Mouse (Mus musculus) heart, postnatal 25 days (tissue): ENCODE measurements around the gene Hist2h3c1. TPM values are rescaled to one million over a fixed set of nuclear protein-coding genes. Genes with fewer than 3 reads are reported as not detected.
A peak's percentile ranks its signal among the peaks of the same experiment; 100 is the strongest.
"Not testable (repeated sequence)": the region's sequence is repeated elsewhere in the genome, so short reads cannot be mapped to it uniquely, and the experiment has no call there.

ENCODE experiments used
- DNase-seq: peaks from one replicate; pipeline ENCODE4 v3.0.0; 2022; ENCODE audit warnings: low spot score
- intact Hi-C: fragments of 180-260 bp; cut with DNase I; formaldehyde crosslinking; loops from one replicate; pipeline ENCODE4 v1.15.1; 2025
- total RNA-seq, 2 experiments: library from RNA; stranded (reverse); gene quantifications; 2 replicates each; pipeline ENCODE4 v1.2.3; 2021

Hist2h3c1 gene
- total RNA-seq, 2 experiments from 2014 or later = not detected

GRCm38 (mm10) chr3:96249034-96249345 is 2.5 kb downstream of the Hist2h3c1 start:
- no peak for DNase-seq
- intact Hi-C loops = no loop called here

DNA sequence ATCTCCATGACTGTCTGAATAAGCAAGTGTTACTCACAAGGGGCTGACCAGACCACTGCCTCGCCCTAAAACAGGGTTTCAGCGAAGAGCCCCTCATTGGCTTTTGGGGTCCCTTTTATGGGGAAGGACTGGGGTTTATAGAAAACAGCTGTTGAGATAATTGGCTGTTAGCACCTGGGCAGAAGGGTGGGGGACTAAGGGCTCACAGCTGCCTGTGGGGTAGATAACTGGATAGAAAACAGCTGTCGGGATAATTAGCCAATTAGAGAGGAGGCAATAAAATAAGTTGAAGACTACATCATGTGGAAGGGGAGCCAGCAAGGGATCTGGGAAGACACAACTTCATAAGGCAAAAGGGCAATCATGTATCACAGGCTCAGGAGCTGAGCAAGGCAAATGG is 4.4 kb downstream of the Hist2h3c1 start:
- intact Hi-C loops = no loop called here
- DNase-seq = no peak

DNA sequence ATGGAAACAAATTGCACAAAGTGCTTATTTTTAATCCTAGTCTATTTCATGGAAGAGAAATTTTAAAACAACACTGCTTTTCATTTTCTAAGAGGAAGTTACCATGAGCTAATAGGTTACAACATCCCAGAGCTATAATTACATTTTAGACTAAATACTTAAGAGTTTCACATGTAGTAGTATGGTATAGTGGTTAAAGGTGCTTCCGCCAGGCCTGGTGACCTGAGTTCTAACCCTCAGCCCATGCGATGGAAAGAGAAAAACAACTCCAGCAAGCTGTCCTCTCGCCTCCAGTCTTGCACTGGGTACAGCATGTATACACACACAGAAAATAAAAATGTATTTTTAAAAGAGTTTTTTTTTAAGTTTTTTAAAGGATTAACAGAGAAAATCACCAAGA is 5.3 kb downstream of the Hist2h3c1 start:
- no peak for DNase-seq
- intact Hi-C loops = no loop called here

- DNase-seq = no peak
Measured at GRCm38 (mm10) chr3:96254683-96255355, 8.3 kb downstream of the Hist2h3c1 start.

DNA sequence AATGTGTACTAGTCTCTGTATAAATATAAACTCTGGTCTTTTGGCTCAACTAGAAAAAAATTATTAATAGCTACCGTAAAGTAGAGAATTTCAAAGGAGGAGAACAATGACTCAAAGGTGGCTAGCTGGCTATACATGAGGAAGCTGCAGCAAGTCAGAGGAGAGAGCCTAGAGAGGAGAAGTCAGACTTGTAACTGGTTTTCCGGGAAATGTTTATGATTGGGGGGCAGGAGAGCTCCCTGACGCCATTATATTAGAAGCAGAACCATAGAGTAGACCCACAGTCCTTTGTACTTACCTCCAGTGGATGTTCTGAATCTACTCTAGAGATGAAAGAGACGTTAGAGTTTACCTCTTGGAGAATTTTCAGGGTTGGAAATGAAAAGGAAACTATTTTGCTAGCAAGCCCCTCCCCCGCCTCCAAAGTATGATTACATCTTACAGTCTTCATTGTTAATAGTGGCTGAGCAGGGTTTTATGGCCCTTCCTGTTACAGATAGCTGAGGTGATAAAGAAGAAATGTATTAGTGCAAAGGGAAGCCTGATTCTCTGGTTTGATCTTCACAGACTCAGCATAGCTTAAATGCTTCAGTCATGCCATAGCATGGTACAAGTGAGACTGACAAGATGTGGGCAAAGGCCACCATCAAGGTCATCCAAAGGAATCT is 9.6 kb downstream of the Hist2h3c1 start:
- DNase-seq = no peak
- intact Hi-C loops = no loop called here

More at GRCm38 (mm10) chr3:96254683-96255355, 8.3 kb downstream of the Hist2h3c1 start:
- intact Hi-C loops = no loop called here

DNA sequence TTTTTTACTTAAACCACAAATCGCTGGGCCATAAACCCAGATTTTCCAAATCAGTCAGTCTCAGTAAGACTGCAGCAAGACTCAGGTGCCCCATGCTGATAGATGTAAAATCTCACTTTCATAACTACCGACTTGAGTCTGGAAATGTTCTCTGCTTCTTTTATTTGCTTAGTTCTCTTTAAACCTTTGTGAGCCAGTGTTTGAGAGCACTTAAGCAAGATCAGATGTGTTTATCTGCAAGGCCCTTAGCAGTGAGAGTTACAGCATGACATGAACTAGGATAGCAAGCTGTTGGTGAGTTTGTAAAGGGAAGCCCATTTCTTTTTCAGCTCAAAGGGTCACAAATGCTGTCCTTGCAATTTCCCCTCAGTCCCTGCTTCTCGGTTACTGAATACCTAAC is 10.7 kb downstream of the Hist2h3c1 start:
- no peak for DNase-seq
- intact Hi-C loops = no loop called here

DNA sequence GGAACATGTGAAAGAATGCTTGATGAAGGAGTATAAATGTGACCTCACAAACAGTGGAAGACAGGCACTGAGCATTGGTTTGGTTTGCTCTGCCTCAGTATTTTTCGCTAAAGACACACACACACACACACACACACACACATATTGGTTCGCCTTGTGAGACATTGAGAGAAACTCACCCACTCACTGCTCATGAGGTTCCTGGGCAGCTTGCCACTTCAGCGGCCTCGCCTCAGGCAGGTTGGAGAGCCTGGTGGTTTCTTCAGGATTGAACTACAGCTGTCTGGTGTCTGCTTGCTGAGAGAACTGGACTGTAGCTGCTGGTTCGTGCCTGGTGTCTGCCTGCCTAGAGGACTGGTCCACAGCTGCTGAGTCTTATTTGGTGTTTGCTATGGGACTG is 13.7 kb downstream of the Hist2h3c1 start:
- DNase-seq = no peak
- intact Hi-C loops = no loop called here

DNA sequence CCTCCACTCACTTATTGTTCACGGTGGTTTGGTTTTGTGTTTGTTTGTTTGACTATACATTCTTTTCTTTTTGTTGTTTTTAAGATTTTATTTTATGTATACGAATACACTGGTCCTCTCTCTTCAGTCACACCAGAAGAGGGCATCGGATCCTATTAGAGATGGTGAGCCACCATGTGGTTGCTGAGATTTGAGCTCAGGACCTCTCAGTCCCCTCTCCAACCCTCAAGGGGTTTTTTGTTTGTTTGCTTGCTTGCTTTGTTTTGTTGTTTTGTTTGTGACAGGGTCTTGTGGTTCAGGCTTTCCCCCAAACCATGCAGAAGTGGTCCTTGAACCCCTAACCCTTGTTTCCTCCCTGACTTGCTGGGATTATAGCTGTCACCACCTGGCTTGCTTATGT is 15.1 kb downstream of the Hist2h3c1 start:
- intact Hi-C loops = loop anchor here (1.0 to 2.0 kb wide), 2 partner anchors 13 to 21 kb away; partner anchors contain the start of gene Hist2h2aa2
- no peak for DNase-seq

- peak; percentile 87 for DNase-seq
- intact Hi-C loops = loop anchor here (1.0 to 2.0 kb wide), 2 partner anchors 14 to 22 kb away; partner anchors contain the start of gene Hist2h2aa2
Measured at GRCm38 (mm10) chr3:96262216-96262875, 15.9 kb downstream of the Hist2h3c1 start.

- intact Hi-C loops = loop anchor here (1.0 to 2.0 kb wide), 2 partner anchors 15 to 22 kb away; partner anchors contain the start of gene Hist2h2aa2
- DNase-seq = peak; percentile 94
Measured at GRCm38 (mm10) chr3:96262979-96263550, 16.6 kb downstream of the Hist2h3c1 start, which contains the start of gene Hist2h4. Hist2h4 (minus strand) TSS chr3:96263311.

DNA sequence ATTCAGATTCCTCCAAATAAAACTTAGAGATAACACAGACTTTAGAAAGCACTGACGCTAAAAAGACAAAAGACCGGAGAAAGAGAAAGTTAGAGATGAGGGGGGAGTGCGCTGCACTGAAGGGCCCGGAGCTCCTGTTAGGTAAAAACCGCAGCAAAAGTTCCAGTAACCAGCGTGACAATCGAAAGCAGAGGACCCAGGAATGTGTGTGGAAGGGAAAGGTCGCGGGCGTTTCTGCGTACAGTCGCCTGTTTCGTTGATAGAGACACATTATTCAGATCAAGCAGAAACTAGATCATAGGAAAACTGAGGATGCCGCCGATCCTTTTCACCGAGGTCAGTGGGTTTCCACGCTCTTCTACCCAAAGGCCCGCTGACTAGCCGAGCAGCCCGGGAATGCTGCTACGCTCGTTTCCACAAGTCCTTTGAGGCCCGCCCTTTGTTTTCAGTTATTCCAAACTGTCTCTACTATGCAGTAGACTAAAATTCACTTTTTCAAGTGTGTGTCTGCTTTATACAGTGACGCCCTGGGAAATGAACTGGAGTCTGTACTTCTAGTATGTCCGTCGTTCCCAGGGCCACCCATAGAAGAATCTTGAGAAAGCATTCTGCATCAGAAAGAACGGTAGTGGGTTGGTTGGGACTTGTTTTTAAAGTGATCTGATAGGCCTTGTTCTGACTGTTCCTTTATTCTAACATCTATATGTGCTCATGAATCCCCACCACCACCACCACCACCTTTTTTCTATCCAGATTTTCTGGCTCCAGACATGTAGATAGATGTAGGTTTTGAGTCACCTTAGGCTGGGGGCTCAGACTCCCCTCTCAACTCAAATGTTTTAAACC is 17.3 kb downstream of the Hist2h3c1 start:
- intact Hi-C loops = loop anchor here (2.0 kb wide), 1 partner anchor 23 kb away; the partner anchor contains the start of gene Hist2h2aa2
- DNase-seq = peak; percentile 17

DNA sequence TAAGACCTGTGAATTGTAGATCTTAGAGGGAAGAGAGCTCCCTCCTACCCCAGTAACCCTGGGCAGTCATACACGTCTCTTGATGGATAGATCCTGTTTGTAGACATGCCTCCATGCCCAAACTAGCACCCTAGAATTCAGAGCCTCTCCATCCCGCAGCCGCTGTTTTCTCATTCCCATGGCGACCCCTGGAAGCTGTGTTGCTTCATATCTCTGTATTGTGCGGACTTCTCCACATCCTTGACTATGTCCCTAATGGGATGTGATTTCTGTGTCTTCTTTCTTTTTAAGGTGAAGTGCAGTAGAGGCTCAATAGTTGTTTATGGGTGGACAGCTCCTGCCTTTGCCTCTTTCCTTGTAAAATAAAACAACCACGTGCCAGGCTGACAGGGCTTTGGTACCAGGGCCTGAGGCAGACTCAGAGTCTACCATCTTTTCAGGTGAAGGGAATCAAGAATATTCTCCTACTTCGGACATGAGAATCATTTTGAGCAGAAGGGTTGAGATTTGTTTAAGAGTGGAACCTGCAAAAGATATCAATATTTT is 18.0 kb downstream of the Hist2h3c1 start:
- intact Hi-C loops = no loop called here
- no peak for DNase-seq

DNA sequence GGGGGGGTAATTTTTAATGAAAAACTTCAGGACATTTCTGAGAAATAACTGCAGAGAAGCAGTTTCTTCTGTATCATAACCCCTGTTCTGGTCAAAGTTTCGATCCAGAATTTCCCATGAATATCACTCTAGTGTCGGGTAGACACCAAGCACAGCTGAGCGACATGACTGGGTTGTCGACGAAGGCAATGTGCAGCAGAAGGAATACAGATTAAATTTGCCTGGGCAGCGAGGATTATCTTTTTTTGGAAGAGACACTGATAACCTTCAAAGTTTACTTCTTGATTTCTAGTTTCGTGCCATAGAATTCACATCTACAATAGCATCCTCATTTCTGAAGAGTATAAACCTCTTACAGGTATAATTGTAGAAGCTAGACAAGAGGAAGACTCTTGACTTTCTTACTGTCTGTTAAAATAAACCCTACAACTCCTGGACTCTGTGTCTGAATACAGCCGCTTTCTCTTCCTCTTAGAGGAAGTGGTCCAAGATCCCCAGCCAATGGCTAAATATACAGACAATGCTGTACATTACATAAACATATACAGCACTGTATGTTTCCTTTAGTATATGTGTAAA is 19.7 kb downstream of the Hist2h3c1 start:
- intact Hi-C loops = no loop called here
- DNase-seq = no peak

DNA sequence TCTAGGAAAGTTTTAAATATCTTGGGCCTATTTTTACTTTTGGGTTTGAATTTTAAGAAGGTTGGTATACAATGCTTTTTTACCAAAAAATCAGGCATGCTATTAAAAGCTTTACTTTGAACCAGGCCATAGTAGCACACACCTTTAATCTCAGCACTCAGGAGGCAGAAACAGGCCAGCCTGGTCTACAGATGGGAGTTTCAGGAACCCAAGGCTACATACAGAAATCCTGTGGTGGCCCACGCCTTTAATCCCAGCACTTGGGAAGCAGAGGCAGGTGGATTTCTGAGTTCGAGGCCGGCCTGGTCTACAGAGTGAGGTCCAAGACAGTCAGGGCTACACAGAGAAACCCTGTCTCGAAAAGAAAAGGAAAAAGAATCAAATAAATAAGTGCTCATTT is 21.1 kb downstream of the Hist2h3c1 start:
- intact Hi-C loops = no loop called here
- DNase-seq = no peak

- intact Hi-C loops = loop anchor here (2.0 kb wide), 1 partner anchor 47 kb away; the partner anchor contains the start of genes Hist2h2ac and Hist2h2be
- peak; percentile 71 for DNase-seq
Measured at GRCm38 (mm10) chr3:96268051-96268775, 21.7 kb downstream of the Hist2h3c1 start, which contains the start of gene Hist2h3b. Hist2h3b (plus strand) TSS chr3:96268654.

GRCm38 (mm10) chr3:96268776-96269378 is 22.4 kb downstream of the Hist2h3c1 start:
- DNase-seq = not testable (repeated sequence)
- intact Hi-C loops = loop anchor here (2.0 kb wide), 1 partner anchor 48 kb away; the partner anchor contains the start of genes Hist2h2ac and Hist2h2be
